Mouse (Mus musculus) adipocyte (in vitro differentiated cells): Measurements from ENCODE around the gene Phf5a.
A peak's percentile ranks its signal among the peaks of the same experiment; 100 is the strongest.

ENCODE experiments used
- DNase-seq: peaks from one replicate; pipeline ENCODE4 v3.0.0-alpha.2; 2016; ENCODE audit warnings: low spot score

Phf5a gene

DNA sequence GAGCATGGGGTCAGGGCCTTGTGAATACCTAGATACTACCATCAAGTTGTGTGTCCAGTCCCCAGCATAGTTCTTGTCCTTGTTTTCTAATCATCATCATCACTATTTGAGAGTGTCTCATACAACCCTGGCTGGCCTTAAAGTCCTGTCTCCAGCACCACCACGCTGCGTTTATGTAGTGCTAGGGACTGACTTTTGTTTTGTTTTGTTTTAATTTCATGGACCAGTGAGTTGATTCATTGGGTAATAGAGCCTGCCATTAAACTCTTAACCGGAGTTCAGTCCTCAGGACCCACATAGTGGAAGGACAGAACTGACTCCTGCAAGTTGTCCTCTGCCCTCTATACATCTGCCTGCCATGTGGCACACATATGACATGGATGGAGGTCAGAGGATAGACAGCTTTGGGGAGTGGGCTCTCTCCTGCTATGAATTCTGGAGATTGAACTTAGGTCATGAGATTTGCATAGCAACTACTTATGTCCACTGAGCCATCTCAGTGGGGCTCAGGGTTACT lies 13.8 kb upstream of the Phf5a start:
- no peak for DNase-seq

GRCm38 (mm10) chr15:81882348-81882747 lies 10.6 kb upstream of the Phf5a start:
- no peak for DNase-seq

GRCm38 (mm10) chr15:81879531-81880401 lies 8.1 kb upstream of the Phf5a start:
- no peak for DNase-seq

DNA sequence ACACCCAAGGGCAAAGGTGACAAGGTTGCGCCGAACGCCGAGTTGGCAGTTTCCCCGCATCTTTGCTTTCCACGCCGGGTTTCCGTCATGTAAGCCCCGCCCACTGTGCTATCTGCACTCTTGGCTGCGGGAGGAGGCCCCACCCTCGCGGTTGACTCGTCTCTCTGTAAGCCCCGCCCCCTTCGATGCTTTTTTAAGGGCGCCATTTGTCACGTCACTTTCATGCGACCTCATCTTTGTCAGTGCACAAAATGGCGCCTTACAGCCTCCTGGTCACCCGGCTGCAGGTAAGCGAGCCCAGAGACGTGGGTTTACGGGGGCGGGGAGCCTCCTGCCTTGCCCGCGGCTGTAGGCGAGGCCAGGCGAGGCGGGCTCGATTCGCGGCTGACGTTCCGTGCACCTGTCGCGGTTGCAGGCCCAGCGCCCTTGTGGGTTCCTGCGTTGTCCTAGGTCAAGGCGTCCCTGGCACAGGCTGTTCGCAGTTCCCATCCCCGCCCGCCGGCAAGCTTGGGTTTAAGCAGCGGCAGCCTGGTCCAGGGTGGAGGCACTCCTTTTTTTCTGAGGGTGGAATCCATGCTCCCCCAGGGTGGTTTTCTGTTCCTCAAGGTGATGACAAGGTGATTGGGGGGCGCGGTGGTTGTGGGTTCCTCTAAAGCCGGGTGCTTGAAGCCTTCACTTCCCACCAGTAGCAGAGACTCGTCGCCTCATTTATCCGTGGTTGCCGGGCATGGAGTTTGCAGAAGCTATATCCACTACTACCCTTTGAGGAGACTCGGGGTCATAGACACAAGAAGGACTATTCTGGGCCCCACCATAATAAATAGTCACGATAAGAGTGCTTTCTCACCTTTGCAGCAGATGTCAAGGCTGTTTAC lies 788 bp upstream of the Phf5a start, which contains the start of gene Aco2:
Gene Aco2, plus strand, starts transcription at position 48 of the 875 bp plus-strand sequence.
- DNase-seq: peak; percentile 99

GRCm38 (mm10) chr15:81869985-81870384 lies 1.7 kb downstream of the Phf5a start:
- no peak for DNase-seq

DNA sequence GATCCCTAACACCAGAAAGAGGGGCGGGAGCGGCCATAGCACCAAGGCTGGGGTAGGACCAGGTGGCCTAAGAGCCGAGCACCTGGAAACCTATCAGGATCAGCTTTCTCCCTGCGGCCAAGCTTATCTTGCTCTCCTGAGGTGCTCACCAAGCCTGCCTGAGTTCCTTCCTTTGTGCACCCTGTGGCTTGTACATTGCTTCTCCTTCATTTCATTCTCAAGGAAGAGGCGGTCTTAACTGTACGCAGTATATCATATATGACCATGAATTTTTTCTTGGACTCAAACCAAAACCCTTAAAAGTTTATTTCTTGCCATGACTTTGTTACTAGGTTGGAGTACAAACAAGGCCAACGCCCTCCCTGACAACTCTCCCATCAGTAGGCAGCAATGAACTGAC lies 7.5 kb downstream of the Phf5a start:
- DNase-seq: no peak

DNA sequence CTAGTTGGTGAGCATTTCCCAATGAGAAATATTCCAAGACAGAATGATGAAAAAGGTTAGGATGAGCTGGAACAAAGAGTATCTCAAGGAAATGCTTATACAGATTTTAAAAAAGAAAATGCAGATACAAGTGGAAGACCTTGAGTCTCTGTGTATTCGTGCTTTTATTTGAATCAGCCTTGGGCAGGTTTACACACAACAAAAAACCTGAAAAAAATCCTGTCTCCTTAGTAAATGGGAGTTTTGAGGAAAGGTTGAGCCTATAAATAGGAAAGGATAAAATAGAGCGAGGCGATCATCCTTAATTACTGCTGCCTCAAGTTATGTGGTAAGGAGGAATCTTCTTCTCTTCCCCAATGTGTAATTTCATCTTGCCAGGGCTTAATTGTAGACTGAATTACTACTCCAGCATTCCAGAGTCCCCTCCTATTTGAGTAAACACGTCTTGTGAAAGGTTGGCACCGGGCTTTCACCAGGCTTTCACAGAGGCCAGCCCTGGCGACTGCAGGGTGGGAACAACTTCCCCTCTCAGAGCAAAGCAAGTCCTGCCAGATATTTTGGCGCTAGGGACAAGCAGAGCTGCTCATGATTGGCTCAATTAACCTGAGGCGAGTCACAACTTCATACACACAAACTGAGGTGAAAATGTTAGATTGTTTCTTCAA lies 11.1 kb downstream of the Phf5a start:
- no peak for DNase-seq

- DNase-seq: peak; percentile 71
Measured at GRCm38 (mm10) chr15:81859330-81860255, 12.1 kb downstream of the Phf5a start.

GRCm38 (mm10) chr15:81858517-81859329 lies 13.0 kb downstream of the Phf5a start, which contains the start of gene Tob2:
TSS of gene Tob2 (minus strand) at chr15:81858796.
- peak; percentile 55 for DNase-seq

DNA sequence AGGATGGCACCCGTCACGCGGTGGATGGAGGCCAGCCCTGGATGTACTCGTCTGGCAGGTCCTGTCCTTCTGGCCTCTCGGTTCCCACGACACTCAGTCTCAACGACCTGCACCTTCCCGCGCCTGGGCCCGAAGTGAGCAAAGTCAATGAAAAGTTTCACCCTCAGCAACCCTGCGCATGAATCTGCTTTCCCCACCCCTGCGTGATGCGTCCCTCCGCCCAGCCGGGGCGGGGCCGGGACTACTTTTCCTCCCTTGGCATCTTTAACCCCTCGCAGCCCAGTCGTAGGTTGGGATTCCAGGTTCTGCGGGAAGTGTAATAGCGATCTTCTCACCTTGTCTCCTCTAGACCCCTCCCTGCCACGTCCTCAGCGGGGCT lies 13.6 kb downstream of the Phf5a start:
- DNase-seq: peak; percentile 89

DNA sequence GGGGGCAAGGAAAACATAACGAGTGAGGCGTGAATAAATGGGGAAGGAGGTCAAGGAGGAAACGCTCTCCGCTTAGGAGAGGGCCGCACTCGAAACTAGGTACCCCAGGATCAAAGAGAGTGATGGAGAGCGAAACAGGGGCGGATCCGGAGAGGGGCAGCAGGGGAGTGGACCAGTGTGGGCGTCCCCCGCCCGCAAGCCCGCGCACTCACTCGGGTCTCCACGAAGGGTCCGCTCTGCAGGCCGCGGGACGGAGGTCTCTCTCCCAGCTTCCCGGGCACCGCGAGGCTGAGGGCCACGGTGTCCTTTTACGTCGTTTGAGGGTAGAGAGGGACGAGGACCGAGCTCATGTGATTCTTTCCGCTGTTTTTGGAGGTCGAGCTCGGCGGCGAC lies 14.0 kb downstream of the Phf5a start:
- no peak for DNase-seq

GRCm38 (mm10) chr15:81856938-81857723 lies 14.6 kb downstream of the Phf5a start:
- DNase-seq: peak; percentile 54

- peak; percentile 91 for DNase-seq
Measured at GRCm38 (mm10) chr15:81856030-81856790, 15.5 kb downstream of the Phf5a start.

- no peak for DNase-seq
Measured at GRCm38 (mm10) chr15:81853081-81853480, 18.6 kb downstream of the Phf5a start.

GRCm38 (mm10) chr15:81852411-81853000 lies 19.2 kb downstream of the Phf5a start:
- DNase-seq: no peak

GRCm38 (mm10) chr15:81851375-81851774 lies 20.3 kb downstream of the Phf5a start:
- no peak for DNase-seq

GRCm38 (mm10) chr15:81850718-81851117 lies 21.0 kb downstream of the Phf5a start:
- DNase-seq: no peak

DNA sequence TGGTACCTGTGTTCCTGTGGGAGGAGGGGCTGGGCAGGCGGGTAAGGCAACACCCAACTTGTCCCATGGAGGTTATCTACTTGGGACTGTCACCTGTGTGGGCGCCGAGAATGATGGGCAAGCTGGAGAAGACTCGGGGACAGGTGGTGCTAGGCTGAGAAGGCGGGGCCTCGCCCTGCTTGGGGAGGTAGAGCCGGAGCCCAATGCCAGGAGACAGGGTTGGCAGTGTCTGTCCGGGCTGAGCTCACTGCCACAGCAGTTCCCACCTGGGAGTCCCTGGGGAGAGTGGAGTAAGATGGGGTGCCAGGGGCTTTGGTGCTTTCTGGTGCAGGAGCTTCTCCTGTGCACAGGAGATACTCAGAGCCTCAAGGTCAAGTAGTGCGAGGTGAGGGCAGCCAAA lies 22.6 kb downstream of the Phf5a start:
- DNase-seq: no peak
